Mouse (Mus musculus) gastrocnemius, postnatal 4 days (tissue): ENCODE data around the gene Casz1. TPM values are rescaled to one million over a fixed set of nuclear protein-coding genes. Genes with fewer than 3 reads are reported as not detected.

Experiments used
- total RNA-seq, 2 experiments: library from RNA; stranded (reverse); gene quantifications; 2 replicates each; pipeline ENCODE4 v1.2.3; 2021

Casz1 gene
- total RNA-seq, 2 experiments from 2014 or later = 51.6 to 53.4 TPM

Other genes starting within 250 kb of the Casz1 start
- 10 to 100 TPM; 47.6 to 48.7 TPM for gene Exosc10, start 246.0 kb upstream of the Casz1 start, total RNA-seq
- gene Srm, start 212.9 kb upstream of the Casz1 start, total RNA-seq = 10 to 100 TPM; 44.0 to 47.6 TPM
- under 1 TPM; 0.52 to 0.88 TPM for gene Masp2, start 201.9 kb upstream of the Casz1 start, total RNA-seq
- gene Tardbp, start 177.4 kb upstream of the Casz1 start, total RNA-seq = 100 to 1,000 TPM; 200 to 267 TPM
- gene Gm572, start 161.1 kb upstream of the Casz1 start, total RNA-seq = 1 to 10 TPM; 7.3 to 8.7 TPM